Mouse (Mus musculus) kidney, postnatal 10 days (tissue): ENCODE data around the gene Stk11.

ENCODE experiments used
- DNase-seq: peaks from one replicate; pipeline ENCODE4 v3.0.0; 2021; ENCODE audit warnings: mixed read lengths

The Stk11 gene

DNA sequence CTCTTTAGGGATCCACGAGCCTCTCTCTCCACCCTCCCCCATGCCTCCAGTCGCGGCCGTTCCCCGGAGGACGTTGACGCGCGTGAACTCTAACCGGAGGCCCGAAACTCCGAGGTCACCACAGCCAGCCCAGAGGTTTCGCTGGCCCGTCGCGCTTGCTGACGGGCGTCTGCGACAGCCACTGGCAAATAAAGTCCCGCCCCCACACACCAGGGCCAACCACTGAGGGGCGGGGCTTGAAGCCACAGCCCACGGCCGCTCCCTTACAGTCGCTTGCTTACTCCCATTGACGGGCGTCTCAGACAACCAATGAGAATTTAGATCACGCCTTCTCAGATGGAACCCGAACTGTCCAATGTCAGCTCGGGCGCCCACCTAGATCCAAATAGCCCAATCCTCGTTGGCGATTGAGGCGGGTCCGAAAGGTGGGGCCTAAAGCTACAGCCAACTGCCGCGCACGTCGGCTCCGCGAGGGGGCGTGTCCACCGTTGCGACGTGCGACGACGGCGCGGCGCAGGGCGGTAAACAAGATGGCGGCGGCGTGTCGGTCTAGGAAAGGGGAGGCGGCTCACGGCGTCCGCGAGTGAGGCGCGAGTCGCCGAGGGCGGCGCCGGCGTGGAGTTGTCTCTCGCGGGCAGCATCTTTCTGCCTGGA is at the start of gene Stk11:
Gene Stk11 (plus strand): TSS at position 514 of the 654 bp plus-strand sequence.
- peak; percentile 100 for DNase-seq

DNA sequence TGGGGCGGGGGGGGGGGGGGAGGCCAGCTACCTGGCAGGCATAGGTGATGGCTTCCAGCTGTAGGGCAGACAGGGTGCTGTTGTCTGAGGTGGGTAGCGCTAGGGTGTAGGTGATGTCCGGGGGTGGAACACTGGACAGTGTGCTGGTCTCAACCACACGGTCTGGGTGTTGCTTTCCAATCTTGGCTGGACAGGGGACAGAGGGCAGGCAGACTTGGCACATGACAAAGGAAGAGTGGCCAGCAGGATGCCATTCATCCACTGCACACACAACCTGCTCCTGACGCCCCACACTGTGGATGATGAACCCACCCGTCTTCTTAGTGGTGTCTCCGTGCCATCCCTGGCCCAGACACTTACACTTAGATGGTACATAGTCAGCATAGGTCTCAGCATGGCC is 46.4 kb upstream of the Stk11 start:
- no peak for DNase-seq

DNA sequence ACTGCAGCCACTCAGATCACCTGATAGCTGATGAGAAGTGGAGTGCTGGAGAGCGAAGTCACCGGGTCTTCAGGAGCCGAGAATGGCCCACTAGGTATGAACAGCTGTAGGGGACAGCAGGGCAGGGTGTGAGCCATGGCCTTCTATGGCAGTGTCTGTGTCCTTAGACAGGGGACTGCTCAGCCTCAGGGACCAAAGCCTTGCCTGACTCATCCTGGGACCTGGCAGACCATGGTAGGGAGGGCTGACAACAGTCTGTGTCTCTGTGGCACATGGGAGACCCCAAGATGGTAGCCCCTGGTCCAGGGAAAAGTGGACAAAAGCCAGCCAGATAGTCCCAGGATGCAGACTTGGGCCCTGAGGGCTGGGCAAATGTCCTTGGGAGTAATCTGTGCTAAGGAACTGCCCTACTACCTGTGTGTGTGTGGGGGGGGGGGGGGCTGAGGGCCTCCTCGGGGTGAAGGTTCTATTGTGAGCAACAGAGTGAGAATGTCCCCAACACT is 45.6 kb upstream of the Stk11 start:
- DNase-seq, result no peak

DNA sequence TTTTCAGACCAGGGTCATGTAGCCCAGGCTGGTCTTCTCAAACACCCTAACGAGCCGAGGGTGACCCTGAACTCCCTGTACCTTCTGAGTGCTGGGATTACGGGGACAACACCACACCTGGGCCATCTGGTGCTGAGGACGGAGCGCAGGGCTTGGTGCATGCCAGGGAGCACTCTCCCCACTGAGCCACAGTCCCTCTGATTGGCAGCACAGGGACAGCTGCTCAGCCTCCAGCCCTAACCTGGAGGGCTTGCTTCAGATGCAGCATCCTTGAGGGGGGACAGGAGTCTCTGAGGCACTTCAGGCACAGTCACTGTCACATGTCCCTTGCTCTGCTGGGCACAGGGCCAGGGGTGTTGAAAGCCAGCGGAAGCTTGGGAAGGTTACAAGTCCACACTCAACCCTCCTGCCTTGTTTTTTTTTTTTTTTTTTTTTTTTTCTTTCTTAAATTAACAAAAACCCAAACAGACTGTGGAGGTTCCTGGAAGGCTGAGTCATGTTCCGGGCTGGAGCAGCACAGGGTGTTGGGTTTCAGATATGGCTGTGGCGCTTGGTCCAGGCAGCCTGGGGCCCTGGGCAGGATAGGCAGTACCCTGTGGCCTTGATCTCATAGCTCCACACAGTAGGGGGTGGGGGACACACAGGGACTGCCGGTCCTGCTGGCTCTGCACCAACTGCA is 44.6 kb upstream of the Stk11 start:
- peak; percentile 92 for DNase-seq

DNA sequence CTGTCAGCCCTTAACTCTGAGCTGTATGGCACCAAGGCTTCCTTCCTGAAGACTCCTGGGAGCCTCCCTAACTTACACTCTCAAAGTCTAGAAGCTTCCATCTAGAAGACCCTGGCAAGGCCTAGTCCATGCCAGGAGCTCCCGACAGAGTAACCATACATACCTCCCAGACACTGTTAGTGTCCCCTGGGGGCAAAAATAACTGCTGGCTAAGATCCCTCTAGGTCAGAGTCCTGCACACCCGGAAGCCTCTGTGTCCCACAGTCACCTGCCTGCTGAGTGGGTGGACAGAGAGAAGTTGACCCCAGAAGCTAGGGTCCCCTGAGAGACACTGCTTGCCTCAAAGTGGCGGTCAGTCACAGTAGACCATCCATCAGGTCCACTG is 44.1 kb upstream of the Stk11 start:
- DNase-seq, result no peak

DNA sequence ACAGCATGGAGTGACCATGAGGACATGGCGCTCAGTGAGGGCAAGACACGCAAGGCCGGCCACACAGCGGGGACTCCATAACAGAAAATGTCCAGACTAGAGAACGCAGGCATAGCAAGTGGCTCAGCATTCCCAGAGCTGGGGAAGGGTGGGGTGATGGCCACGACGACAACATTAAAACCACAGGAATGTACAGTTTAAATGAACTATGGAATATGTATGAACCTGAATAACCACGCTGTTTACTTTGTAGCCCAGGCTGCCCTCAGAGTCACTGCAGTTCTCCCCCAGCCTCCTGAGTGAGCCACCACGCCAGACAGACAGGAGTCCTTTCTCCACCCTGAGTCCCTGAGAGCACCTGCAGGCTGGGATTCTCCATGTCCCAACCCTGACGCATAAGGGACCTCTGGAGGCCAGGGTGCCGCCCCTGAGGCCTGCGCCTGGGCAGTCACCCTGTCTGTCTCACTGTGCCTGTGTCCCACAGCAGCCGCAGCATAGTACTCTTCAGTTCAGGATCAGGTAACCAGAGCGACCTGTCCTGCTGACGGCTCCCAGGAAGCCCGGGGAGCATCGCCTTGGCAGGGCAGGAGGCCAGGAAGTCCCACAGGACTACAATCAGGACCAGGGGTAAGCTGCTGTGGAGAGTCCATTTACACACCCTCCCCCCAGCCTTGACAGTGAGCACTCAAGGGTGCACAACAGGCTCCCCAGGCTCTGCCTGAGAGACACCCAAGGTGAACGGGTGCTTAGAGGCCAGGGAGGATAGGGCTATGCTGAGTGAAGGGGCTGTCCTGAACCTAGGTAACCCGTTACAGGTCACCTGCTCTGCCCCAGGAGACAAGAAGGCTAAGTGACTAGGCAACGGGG is 42.7 kb upstream of the Stk11 start:
- DNase-seq, result no peak

DNA sequence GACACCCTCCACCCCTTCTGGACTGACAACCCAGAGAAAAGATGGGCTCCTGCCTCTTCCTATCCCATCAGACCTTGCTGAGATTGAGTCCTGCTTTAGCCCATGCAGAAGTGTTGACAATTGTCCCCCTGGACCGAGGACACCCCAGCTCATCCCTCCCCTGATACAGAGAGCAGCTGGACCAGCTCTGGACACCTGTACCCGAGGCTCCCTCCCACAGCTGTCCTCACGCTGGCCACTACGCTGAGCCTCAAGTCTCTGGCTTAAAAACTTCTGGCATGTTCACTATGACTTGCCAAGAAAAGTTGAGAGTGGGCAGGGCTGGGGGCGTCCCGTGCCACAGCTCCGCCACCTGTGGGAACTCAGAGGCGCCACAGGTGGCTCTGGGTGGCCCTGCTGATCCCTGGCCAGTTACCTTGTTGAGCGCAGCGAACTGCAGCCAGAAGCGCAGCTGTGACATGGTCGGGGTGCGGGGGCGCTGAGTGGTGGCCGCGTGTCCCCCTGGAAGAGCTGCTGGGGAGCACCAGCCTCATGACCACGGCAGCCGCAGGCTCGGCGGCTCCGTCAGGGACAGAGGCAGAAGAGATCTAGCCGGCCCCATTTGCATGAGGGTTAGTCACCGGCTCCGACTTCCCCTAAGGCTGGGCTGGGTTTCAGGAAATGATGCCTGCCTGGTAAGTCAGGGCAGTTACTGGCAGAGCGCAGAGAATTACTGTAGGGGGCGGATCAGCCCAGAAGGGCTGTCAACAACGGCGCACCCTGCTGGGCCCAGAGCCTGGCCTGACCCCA is 40.6 kb upstream of the Stk11 start:
- DNase-seq, result peak; percentile 79

DNA sequence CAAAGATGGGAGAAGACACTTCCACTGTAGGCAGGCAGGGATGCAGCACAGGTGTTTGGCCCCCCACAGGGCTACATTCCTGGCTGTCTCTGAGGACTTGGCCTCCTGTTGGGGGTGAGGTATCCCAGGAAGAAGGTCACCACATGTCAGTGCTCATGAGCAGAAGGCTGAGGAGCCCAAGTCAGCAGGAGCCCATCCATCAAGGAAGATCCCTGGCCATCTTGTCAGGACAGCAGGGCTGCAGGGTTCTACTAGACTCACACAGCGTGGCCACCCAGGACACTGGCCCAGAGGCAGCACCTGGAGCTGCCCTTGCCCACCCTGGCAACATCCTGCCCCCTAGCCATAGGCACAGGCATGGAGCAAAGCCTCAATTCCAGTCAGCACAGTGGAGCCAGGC is 39.7 kb upstream of the Stk11 start:
- DNase-seq, result no peak

DNA sequence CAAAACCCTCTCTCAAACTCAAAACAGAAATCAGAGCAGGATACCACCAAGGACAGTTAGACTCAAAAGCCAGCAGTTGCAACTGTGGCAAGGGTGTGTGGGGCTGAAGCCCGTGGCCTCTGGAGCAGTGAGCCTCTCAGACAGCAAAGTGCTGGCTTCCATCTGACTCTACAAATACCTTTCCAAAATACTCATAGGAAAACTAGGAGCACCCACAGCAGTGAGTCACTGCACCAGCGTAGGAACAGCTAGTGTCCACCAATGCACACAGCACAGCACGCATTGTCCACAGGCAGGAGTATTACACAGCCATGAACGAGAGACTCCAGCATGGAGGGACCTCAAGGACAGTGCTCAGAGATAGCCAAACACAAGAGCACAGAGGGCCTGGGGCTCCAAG is 39.2 kb upstream of the Stk11 start:
- DNase-seq, result no peak

DNA sequence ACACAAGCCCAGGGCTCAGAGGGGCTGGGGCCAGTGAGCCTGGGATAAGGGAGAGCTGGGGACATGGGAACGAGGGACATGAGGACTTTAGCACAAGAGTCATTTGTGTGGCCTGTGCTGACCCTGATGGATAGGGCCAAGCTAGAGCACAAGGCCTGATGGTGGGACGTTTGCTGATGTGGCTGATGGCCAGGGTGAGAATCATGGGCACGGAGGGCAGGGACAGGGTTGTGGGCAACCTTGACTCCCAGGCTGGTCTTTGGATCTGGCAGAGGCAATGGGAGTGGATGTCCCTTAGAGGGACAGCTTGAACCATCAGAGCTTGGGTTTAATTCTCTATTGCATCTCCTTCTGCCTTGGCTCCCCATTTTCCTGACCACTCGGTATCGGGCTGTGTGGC is 38.3 kb upstream of the Stk11 start:
- DNase-seq, result no peak

DNA sequence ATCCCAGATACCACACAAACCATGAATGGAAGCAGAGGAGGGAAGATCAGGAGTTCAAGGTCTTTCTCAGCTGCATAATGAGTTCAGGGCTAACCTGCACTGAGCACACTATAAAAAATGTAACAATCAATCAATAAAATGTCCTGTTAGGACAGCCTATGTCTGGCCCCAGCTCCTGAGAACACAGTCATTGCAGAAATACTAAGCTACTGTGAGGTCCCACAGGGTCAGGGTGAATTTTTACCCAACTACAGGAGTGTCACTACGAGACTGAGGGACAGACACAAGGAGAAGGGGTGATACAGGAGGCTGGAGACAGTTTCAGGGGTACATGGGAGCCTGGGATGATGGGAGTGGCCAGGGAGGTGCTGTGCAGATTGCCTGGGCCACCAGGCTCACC is 37.2 kb upstream of the Stk11 start:
- DNase-seq, result no peak

DNA sequence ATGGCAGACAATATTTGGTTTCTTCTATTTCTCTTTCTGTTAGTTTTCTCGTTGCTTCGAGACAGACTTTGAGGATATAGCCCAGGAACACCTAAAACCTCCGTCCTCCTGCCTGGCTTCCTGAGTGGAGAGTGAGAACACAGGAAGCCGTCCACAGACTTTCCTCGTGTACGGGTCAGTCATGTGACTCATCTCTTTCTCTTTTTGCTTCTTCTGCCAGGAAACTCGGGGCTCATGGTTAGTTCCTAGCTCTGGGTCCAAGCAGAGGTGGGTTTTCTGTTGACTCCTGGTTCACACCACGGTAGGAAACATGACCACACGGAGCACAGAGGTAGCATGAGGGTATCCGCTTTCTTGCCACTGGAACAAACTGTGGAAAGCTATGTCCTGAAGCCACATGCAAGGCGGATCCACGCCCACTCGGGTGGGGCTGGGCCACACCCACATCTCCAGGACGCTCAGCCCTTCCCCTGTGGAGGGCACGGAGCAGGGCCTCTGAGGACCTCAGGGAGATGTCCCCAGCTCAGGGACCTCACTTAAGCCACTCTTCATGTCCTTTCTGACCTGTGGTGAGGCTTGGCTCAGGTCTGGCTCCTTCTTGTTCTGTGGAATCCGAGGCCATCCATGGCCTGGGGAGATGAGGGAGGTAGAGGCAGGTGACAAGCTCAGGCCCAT is 35.1 kb upstream of the Stk11 start:
- DNase-seq, result no peak

DNA sequence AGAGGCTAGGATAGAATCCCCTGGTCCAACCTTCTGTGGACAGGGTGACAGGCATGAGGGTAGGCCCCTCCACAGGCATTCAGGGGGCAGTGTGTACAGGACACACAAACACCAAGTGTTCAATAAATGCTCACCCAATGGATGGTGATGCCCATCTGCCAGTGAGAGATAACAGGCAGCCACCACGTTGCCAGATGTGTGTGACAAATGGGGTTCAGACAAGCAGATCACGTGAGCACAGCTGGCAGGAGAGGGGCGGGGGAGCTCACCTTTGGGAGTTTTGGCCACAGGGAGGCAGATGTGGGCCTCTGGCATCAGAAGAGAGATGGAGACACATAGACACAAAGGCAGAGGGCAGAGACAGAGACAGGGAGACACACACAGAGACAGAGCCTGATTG is 34.5 kb upstream of the Stk11 start:
- no peak for DNase-seq

DNA sequence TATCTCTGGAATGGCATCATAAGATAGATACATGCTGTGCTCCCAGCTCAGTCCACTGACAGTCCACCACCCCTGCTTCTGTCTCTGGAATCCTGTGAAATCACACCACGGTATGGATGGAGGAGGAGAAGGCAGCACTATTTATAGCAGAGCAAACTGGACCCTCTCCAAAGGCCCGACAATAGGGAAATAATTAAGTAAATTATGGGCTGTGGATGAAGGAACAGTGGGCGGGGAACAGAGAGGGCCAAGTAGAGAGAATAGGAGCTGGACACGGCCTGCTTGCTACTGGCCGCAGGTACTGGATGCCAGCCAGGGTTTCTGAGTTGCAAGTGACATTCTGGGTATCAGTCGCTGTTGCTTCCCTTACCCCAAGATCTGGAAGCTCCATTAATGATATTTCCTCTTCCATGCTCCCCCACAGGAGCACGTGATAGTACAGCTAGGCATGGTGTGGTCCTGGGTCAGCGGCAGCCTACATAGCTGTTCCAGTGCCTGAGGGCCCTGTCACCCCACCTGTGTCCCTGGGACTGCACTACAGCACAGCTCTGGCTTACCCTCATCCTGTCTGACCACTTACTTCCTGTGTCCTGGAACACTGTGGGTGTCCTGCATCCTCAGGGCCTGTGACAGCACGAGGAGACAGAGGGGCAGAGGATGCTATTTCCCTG is 30.7 kb upstream of the Stk11 start:
- peak; percentile 72 for DNase-seq

DNA sequence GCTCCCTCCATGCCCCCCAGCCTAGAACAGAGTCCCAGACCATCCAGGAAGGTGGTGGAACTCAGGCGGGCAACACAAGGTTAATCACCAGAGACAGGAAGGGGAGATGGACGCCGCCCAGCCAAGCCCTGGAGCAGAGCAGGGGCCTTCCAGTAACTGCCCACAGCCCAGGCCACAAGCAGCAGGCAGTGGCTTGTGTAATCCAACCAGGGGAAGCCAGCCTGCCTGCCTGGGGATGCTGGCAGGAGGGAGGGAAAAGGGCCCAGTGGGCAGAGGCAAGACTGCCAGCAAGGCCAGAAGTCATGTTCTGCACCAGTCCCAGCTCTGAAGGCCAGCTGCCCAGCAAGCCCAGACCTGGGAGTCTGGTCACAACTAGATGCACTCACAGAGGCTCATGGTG is 28.8 kb upstream of the Stk11 start:
- peak; percentile 50 for DNase-seq

DNA sequence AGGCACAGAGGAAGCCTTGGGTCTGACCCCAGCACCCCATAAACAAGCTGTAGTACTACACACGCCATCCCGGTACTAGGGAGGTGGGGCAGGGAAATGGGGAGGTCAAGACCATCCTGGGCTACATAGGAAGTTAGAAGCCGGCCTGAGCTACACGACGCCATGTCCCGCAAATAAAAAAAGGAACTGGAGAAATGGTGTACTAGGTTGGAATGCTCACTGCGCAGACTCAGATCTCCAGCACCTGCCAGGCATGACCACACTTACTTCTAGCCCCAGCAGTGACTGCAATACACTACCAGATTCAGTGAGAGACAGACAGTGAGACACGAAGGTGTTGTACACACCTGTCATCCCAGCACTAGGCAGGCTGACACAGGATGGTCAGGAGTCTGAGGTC is 28.1 kb upstream of the Stk11 start:
- no peak for DNase-seq

DNA sequence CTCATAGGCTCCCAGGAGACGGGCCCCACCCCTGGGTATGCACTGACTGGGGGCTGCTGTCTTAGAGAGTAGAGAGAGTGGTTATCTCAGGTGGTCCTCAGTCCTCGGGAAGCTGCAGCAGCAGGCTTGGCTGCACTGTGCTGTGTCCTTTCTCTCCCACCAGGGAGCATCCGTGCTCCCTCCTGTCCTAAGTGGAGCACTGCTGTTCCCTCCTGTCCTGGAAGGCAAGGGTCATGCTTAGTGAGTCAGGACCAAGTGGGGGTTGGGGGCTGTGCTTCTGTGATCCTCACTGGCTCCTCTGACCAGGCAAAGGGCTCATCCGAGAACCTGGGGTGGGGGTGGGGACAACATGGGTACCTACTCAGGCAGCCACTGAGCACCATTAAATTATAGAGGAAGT is 26.5 kb upstream of the Stk11 start:
- DNase-seq, result peak; percentile 49

DNA sequence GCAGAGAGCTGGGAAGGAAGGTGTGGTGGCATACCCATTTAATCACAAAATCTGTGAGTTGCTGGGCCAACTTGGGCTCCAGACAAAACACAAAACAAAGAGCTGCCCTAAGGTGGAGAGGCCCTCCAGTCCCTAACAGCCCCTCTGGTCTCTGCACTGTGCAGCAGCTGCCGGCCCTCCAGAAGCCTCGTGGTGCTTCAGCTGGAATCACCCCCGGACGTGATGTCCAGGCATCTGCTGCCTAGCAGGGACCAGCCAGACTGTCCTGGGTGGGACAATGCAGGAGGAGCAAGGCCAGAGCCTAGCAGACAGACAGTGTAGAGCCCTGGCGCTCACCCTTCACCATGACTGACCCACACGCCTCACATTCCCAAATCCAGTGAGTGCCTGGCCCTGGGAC is 24.1 kb upstream of the Stk11 start:
- DNase-seq, result no peak

DNA sequence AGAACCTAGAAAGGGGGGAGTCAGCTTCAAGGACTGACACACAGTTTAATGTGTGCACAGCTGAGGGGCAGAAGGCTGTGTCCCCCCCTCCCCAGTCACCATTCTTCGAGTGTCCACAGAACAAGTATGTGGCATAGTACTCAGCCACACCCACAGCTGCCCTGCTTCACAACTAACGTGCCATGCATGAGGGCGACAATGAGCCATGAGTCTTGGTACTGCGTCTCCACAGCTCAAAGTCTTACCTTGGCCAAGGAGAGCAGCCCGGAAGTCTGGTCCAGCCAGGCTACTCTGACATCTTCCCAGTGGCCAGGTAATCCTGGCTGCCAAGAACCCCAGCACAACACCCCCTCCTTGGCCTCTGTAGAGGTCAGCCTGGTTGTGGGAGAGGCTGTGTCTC is 22.9 kb upstream of the Stk11 start:
- no peak for DNase-seq

DNA sequence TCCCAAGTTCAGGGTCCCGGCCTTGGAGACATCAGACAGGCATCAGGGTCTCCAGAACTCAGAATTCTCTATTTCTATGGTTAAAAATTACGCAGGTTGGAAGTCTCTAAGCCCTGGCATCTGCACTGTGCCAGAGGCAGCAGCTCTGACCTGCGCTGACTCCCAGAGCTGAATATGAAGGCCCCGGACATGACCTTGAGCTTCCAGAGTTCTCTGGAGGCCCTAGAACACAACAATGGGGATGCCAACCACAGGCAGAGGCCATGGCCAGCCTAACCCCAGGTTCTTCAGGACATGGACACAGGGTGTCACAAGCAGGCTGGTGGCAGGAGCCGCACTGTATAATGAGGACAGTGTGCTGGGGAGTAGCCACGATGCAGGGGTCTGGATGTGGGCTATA is 21.5 kb upstream of the Stk11 start:
- DNase-seq, result peak; percentile 12

DNA sequence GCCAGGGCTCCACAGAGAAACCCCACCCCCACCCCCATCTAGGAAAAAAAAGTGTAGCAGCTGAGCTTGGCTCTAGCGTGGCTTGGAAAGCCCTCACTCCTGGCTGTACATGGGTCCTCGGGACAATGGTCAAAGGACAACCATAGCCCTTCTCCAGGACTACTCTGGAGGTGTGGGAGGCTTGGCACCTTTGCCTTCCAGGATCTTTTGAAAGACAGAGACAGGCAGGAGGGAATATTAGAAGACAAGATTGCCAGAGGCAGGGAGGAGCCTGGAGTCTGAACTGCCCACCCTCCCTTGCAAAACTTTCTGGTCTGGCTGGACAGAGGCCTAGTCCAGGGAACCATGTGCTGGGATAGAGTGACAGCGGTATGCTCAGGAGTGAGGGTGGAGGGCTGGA is 20.9 kb upstream of the Stk11 start:
- peak; percentile 31 for DNase-seq

DNA sequence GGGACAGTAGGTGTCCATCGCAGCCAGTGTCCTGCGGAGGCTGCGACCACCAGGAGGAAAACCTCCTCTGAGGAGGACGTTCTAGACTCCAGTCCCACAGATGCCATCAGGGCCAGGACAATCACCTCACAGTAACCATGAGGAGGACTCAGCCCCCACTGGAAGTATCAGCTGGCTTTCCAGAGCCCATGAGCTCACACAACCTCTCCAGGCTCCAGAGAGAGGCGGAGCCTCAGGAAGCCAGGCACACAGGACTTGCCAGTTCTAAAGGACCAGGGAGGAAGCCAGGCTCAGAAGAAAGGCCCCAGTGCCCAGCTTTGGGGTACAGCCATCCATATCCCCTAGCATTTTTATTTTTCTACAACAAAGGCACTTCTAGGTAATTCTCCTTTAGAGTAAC is 20.1 kb upstream of the Stk11 start:
- DNase-seq, result no peak
